Comparison of ENCODE assay signal across 16 mouse cellular contexts in genomic region chr5:138258078-138258477, GRCm38 (mm10). TPM values are rescaled to one million over a fixed set of nuclear protein-coding genes. Genes with fewer than 3 reads are reported as not detected.
"Had no signal": no experiment of that assay in that cellular context is flagged by ENCODE, and none has a peak within 500 bp of the region (broad histone marks: within the 10 kb centered on the region; RNA-seq: fewer than 3 reads in every experiment).

No protein-coding gene starts in this region.

- H3K27me3 ChIP-seq: limb, embryonic 12.5 days; lung, embryonic 15.5 days; midbrain, embryonic 13.5 days had no signal

- H3K4me3 ChIP-seq: limb, embryonic 12.5 days; lung, embryonic 15.5 days; midbrain, embryonic 13.5 days had no signal

- H3K9me3 ChIP-seq: limb, embryonic 12.5 days; lung, embryonic 15.5 days; midbrain, embryonic 13.5 days had no signal

- H3K4me2 ChIP-seq: limb, embryonic 12.5 days; lung, embryonic 15.5 days; midbrain, embryonic 13.5 days had no signal

- ATAC-seq: midbrain, embryonic 13.5 days had no signal

- DNase-seq: kidney, adult 9 months; kidney, postnatal 36 days; layer of hippocampus, postnatal 36 days; lung, postnatal 14 days; right cerebral cortex, adult 18-20 months; thymus, postnatal 4 days had no signal

- H3K9ac ChIP-seq: limb, embryonic 12.5 days; liver, embryonic 14.5 days; lung, embryonic 15.5 days; midbrain, embryonic 13.5 days had no signal

- H3K27ac ChIP-seq: kidney, postnatal 0 days; limb, embryonic 12.5 days; liver, embryonic 14.5 days; lung, embryonic 15.5 days; midbrain, embryonic 13.5 days; stomach, postnatal 0 days had no signal

RNA-seq across cellular contexts. Expression of gene Gm43720, which starts 21.7 kb away (rescaled TPM):
- total RNA-seq: layer of hippocampus, adult 18-20 months; layer of hippocampus, postnatal 36 days; left cerebral cortex, adult 8-10 months; megakaryocyte progenitor cell, adult 5-6 weeks had no signal
- polyA plus RNA-seq: midbrain, postnatal 0 days had no signal
